Mouse (Mus musculus) forebrain, embryonic 11.5 days (tissue): ENCODE results near the gene Uhrf2. TPM values are rescaled to one million over a fixed set of nuclear protein-coding genes. Genes with fewer than 3 reads are reported as not detected.

Experiments used
- ATAC-seq: fragments of 200-750 bp; cut with Nextera tagmentation; replicated peaks from 2 replicates; pipeline ENCODE4 v1.8.0; 2017; ENCODE audit warnings: moderate TSS enrichment; ENCODE audit not compliant: low FRiP score
- DNase-seq: peaks from one replicate; pipeline ENCODE4 v3.0.0-alpha.2; 2017; ENCODE audit warnings: low spot score
- H3K27ac ChIP-seq: fragments of 300-500 bp; sonication (generic); 2 replicates; pipeline ENCODE4 v1.5.1; 2014; ENCODE audit warnings: low read depth, low read length
- H3K27me3 ChIP-seq: fragments of 300-500 bp; sonication (generic); 2 replicates; pipeline ENCODE4 v1.6.1; 2014; ENCODE audit warnings: mild to moderate bottlenecking, low read length, mixed read lengths; ENCODE audit not compliant: control insufficient read depth, insufficient read depth
- H3K36me3 ChIP-seq: fragments of 300-500 bp; sonication (generic); 2 replicates; pipeline ENCODE4 v1.6.1; 2014; ENCODE audit warnings: mild to moderate bottlenecking, low read length, moderate library complexity, mixed read lengths; ENCODE audit not compliant: control insufficient read depth, insufficient read depth
- H3K4me1 ChIP-seq: fragments of 300-500 bp; sonication (generic); replicated peaks from 2 replicates; pipeline ENCODE4 v1.6.1; 2014; ENCODE audit warnings: low read length, mixed read lengths; ENCODE audit not compliant: control insufficient read depth, insufficient read depth
- H3K4me2 ChIP-seq: fragments of 300-500 bp; sonication (generic); 2 replicates; pipeline ENCODE4 v1.6.1; 2014; ENCODE audit warnings: low read depth, mild to moderate bottlenecking, low read length, moderate library complexity, mixed read lengths; ENCODE audit not compliant: severe bottlenecking
- H3K4me3 ChIP-seq: fragments of 300-500 bp; sonication (generic); 2 replicates; pipeline ENCODE4 v1.5.1; 2014; ENCODE audit warnings: low read depth, low read length
- H3K9ac ChIP-seq: fragments of 300-500 bp; sonication (generic); 2 replicates; pipeline ENCODE4 v1.6.1; 2014; ENCODE audit warnings: low read length
- H3K9me3 ChIP-seq: fragments of 300-500 bp; sonication (generic); 2 replicates; pipeline ENCODE4 v1.6.1; 2016; ENCODE audit warnings: low read length, mixed read lengths; ENCODE audit not compliant: control insufficient read depth
- WGBS: fragments of 180-500 bp; shearing (Covaris S2); extraction: QIAGEN DNeasy Blood & Tissue Kit; methylation state at CpG from one replicate; pipeline ENCODE4 v1.1.7; 2014; 5-methylcytosine and 5-hydroxymethylcytosine counted together
- polyA plus RNA-seq: library from polyadenylated mRNA; unstranded; fragments of >200 nt; fragmentation: Nextera tagmentation; extraction: Ambion mirVana; gene quantifications from 2 replicates; pipeline ENCODE4 v1.2.1, GENCODE M21; 2014

The Uhrf2 gene
- polyA plus RNA-seq, result 87.6 and 92.3 TPM in 2 replicates

DNA sequence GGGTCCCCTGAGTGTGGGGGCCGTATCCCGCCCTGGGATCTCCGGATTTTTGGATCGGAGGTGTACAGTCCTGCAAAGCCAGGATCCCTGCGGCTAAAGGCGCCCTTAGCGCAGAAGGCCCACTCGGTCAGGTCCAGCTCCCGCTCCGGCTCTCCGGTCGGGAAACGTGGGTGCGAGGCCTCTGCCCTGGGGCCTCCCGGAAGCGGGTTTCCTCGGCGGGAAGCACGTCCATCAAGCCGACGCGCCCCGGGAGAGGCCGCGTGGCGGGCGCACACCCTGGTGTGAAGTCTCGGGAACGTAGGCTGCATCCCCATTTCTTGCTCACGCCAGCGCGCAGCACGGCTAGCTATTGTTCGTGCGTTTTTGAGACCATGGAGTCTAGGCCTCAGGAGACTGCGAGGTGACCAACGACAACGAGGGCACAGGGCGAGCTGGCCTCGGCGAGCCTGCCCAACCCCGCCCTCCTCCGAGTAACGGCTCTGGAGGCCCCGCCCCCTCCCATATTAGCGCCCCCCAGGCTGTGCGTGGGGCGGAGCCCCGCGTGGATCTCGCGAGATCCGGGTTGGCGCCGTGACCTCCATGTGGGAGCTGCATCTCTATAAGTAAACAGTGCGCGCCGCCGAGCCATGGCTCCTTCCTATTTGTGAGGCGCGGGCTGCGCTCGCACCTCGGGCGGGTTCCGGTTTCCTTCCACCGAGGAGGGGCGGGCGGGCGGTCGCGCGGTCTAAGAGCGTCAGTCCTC lies at the start of gene Uhrf2:
Uhrf2 (plus strand) TSS at position 620 of the 742 bp plus-strand sequence.
- peak within 1 kb of the TSS; percentile 100 for H3K9ac ChIP-seq
- H3K4me1 ChIP-seq, result peaks cover 13% of the 10 kb centered on the region; the same call in 1 of the 2 replicates
- no peaks in the 10 kb centered on the region for H3K9me3 ChIP-seq
- peak; percentile 96 for ATAC-seq
- peak within 1 kb of the TSS; percentile 91 for H3K27ac ChIP-seq
- no peaks in the 10 kb centered on the region for H3K27me3 ChIP-seq
- peak within 1 kb of the TSS; percentile 100 for H3K4me3 ChIP-seq
- H3K4me2 ChIP-seq, result peak within 1 kb of the TSS; percentile 71
- peak; percentile 98 for DNase-seq
- WGBS, result 1% methylated on average over 74 of the region's 74 CpGs
- no peaks in the 10 kb centered on the region for H3K36me3 ChIP-seq

DNA sequence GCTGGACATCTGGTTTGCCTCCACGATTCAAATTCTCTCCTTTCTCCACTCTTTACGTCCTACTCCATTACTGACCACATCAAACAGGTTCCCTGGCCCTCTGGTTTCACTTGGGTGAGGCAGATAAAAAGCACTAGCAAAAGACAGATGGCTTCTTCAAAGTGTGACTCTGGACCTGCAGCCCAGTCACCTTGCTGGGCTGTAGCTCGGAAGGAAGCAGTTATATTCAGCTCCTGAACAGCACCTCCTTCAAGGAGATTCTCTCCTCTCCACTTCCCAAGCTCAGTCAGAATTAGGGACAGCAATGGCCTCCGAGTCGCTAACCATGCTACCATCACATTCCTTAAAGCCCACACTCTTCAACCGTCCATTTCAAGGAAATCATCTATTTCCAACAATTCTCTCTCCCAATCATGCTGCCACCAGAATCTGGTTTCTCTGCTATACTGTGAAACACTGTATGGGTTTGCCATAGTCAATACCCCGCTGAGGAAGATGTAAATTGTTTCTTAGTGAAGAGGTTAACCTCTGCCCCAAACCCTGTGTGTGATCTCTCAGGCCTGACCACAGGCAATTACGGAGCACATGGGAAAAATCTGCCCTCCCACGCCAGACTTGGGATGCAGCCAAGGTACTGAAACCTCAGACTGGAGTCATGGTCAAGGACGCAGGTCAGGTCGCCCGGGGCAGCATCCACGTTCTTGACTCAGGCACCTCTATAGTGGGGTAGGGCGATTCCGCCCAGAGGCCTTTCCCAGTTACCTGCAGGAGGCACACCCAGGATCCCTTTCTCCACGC lies 45.9 kb upstream of the Uhrf2 start:
- Histone ChIP-seq H3K27ac (no peak overlapping the region), H3K4me2 (no peak overlapping the region), H3K4me1 (no peaks in the 10 kb centered on the region), H3K27me3 (no peaks in the 10 kb centered on the region), H3K36me3 (no peaks in the 10 kb centered on the region), H3K9ac (no peak overlapping the region), H3K4me3 (no peak overlapping the region), H3K9me3 (no peaks in the 10 kb centered on the region)
- WGBS, result 80% methylated on average over 16 of the region's 16 CpGs
- DNase-seq (no peak), ATAC-seq (no peak)

DNA sequence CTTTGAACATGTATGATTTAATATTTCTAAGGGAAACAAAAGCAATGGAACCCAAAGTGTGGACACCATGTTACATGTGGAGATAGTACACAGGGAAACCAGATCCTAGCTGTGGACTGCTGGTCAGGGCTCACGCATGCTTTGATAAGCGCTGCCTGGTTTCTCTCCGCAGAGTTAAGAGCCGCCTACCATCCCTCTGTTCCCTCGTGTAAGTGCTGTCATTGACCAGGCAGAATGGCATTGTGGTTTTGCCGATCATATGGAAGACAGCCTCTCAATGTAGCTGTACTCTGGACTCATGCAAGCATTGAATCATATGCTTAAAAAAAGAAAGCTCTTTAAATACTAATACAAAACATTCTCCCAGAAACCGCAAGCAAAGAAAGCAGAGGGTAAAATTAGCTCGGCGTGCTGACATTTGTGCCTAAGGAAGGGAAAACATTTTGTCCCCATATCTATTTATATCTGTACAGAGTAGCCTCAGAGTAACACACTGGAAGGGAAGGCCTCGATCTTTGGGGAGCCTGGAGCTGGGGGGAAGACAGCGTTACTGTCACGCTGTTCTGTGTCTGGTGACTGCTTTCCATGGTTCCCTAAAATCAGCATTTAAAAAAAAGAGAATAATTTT lies 43.7 kb upstream of the Uhrf2 start:
- no peak overlapping the region for H3K27ac ChIP-seq
- ATAC-seq, result no peak
- no peak overlapping the region for H3K4me3 ChIP-seq
- H3K27me3 ChIP-seq, result no peaks in the 10 kb centered on the region
- no peak for DNase-seq
- H3K4me1 ChIP-seq, result no peaks in the 10 kb centered on the region
- H3K36me3 ChIP-seq, result no peaks in the 10 kb centered on the region
- no peak overlapping the region for H3K4me2 ChIP-seq
- H3K9me3 ChIP-seq, result no peaks in the 10 kb centered on the region
- WGBS, result 90% methylated on average over 12 of the region's 12 CpGs
- H3K9ac ChIP-seq, result no peak overlapping the region

DNA sequence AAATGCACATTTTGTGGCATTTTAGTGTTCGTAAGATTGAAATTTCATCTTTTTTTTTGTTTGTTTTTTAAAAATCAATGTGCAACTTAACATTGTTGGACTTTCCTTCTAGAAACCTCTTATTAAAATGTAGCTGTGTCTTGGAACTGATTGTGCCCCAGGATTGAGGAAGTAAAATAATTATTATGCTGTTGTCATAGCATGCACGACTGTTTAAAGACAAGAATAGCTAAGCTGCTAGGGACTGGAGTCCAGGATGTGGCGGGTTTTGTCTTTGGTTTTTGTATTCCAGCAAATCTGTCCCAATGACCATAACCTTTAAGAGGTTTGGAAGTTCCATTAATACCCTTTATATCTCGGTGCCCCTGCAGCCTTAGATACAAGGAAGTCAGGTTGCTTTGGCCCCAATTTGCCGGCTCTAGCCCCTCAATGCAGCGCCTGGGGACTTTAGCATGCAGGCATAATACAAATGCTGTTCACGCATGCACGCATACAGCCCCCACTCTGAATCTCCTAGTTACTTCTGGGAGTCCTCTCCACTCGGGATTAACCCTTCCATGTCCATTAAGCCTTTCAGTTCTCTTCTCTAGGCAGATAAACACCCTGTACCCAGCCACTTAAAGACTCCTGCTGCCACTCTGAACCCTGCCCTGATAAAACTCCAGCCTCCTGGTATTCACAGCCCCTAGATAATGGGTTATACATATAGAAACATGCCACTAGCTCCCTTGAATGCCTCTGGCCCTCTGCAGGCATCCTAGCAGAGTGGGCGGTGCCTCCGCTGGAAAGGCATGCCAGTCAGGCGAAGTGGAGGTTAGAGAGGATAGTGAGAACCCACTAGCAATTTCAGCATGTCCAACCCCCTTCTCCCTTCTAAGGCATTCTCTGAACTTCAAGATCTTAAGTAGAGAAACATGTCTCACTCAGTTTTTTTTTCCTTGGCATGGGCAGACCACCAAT lies 29.6 kb upstream of the Uhrf2 start:
- ATAC-seq, result no peak
- no peak overlapping the region for H3K4me3 ChIP-seq
- no peaks in the 10 kb centered on the region for H3K36me3 ChIP-seq
- no peak overlapping the region for H3K9ac ChIP-seq
- 38% methylated on average over 12 of the region's 12 CpGs for WGBS
- H3K27me3 ChIP-seq, result no peaks in the 10 kb centered on the region
- peak overlapping the region; percentile 18; the same call in 1 of the 2 replicates for H3K4me2 ChIP-seq
- no peak overlapping the region for H3K27ac ChIP-seq
- DNase-seq, result no peak
- no peaks in the 10 kb centered on the region for H3K9me3 ChIP-seq
- peaks cover 3% of the 10 kb centered on the region; the same call in 1 of the 2 replicates for H3K4me1 ChIP-seq

DNA sequence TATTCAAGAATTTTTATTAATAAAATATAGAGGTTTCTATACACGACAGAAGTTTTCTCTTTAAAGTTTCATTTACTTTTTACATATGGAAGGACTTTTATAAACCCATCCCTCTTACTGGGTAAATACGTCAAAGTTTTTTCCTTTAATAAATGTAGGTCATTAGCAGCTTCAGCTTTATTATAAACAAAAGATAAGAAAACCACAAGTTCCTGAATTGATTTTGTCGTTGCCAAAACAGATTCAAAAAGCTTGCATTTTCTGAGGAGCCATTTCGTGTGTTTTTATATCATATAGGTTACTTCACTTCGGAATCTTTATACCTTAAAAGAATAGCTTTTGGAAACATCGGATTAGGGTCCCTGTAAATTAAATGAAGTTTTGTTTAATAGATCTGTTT lies 28.8 kb upstream of the Uhrf2 start:
- H3K9ac ChIP-seq, result no peak overlapping the region
- no peaks in the 10 kb centered on the region for H3K36me3 ChIP-seq
- H3K27me3 ChIP-seq, result no peaks in the 10 kb centered on the region
- no peak for ATAC-seq
- DNase-seq, result no peak
- no peak overlapping the region for H3K4me3 ChIP-seq
- peaks cover 3% of the 10 kb centered on the region; the same call in 1 of the 2 replicates for H3K4me1 ChIP-seq
- 93% methylated on average over 6 of the region's 6 CpGs for WGBS
- no peak overlapping the region for H3K27ac ChIP-seq
- no peaks in the 10 kb centered on the region for H3K9me3 ChIP-seq
- H3K4me2 ChIP-seq, result no peak overlapping the region

DNA sequence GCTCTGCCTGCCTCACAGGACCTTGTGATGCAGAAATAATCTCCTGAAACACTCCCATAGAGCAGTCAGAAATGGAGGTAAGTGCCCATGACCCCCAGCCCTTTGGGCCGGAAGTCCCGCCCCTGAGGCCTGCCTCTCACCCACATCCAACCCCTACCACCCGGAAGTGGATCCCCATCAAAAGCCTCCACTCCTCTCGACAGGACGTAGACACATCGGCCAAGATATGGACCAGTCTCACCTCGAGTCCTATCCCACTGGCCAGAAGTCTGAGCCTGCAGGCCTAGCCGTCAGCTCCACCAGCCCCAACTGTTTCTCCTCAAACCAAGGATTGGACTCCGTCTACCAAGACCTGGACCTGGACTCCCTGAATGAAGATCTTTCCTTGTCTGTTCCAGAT lies 26.7 kb upstream of the Uhrf2 start, which contains the start of gene Trpd52l3:
Trpd52l3 (plus strand) TSS at position 170 of the 400 bp plus-strand sequence.
- Histone ChIP-seq H3K36me3 (no peaks in the 10 kb centered on the region), H3K9me3 (no peaks in the 10 kb centered on the region), H3K27ac (no peak within 1 kb of the TSS), H3K4me3 (no peak within 1 kb of the TSS), H3K4me2 (no peak within 1 kb of the TSS), H3K4me1 (peaks cover 3% of the 10 kb centered on the region; the same call in 1 of the 2 replicates), H3K9ac (no peak within 1 kb of the TSS), H3K27me3 (no peaks in the 10 kb centered on the region)
- 92% methylated on average over 9 of the region's 9 CpGs for WGBS
- ATAC-seq (no peak), DNase-seq (no peak)

DNA sequence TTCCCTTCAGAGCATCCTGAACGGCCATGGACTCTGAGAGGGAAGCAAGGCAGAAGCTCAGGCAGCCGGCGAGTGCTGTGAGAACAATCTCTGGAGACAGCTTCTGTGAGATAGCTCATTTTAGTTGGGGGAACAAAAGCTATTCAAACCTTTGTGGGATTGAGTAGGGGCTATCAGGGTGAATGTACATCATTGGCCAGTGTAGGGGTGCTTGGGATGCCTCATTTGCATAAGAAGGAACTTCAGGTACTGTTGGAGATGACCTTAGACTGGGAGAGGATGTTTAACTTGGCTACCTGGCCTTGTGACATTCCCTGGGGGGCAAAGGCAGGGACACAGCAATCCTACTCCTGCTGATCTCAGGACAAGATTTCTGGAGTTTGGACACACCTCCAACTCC lies 23.9 kb upstream of the Uhrf2 start:
- WGBS, result 78% methylated on average over 3 of the region's 3 CpGs
- Histone ChIP-seq H3K9ac (no peak overlapping the region), H3K9me3 (no peaks in the 10 kb centered on the region), H3K4me3 (no peak overlapping the region), H3K4me2 (no peak overlapping the region), H3K4me1 (no peaks in the 10 kb centered on the region), H3K27ac (no peak overlapping the region), H3K27me3 (no peaks in the 10 kb centered on the region), H3K36me3 (no peaks in the 10 kb centered on the region)
- ATAC-seq (no peak), DNase-seq (no peak)
